Mouse (Mus musculus) cerebral cortex, adult 2 months (tissue): ENCODE results near the gene Nkapd1.

ENCODE experiments used
- WGBS: fragments of 180-500 bp; shearing (Covaris S2); methylation state at CpG from one replicate; pipeline ENCODE4 v1.1.7; 2018; 5-methylcytosine and 5-hydroxymethylcytosine counted together

Gene Nkapd1

DNA sequence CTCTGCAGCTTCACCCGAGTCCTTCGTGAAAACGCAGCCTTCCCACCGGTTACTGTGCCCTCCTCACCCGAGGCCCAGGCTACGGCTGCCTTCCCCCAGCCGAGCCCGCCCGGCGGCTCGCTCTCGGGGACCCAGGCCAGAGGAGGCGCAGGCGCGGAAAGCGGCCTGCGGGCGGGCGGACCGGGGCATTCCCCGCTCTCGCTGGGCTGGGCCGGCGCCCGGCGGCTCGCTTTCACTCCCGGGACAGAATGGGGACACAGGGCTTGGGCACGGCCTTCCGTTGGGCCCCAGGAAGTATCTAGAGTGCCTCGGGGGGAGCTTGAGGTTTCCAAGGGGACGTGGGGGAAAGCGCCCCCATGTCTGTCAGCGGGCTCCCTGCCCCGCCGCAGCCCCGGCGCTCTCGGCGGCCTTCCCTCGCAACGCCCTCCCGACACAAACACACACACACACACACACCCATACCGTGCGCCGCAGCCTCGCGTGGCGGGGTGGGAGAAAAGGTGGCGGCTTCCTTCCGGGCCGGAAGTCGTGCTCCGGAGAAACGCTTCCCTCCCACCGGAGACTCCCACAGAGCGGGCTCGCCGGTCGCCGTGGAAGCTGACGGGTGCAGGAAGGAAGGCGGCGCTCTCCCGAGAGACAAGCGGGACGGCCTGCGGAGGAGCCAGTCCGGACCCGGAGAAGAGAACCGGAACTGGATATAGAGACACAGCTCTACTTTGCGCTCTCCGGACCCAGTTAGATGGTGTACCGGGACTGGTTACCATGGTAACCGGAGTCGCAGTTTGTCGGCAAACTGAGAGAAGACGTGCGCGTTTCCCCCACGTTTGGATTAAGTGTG lies at the start of gene Nkapd1, which contains the start of gene Pih1d2:
Gene Nkapd1, minus strand, starts transcription at position 699 of the 838 bp plus-strand sequence.
Gene Pih1d2, plus strand, starts transcription at position 556 of the 838 bp plus-strand sequence.
- WGBS = under 1% methylated on average over 81 of the region's 81 CpGs

DNA sequence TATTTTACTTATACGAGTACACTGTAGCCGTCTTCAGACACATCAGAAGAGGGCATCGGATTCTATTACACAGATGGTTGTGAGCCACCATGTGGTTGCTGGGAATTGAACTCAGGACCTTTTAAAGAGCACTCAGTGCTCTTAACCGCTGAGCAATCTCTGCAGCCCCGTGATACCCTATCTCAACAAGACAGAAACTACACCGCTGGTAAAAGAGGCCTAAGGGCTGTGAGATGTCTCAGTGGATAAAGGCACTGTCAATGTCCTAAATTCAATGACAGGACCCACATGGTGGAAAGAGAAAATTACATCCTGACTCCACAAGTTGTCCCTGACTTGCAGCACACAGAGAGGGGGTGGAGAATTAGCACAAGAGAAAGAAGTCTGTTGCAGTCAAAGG lies 49.2 kb upstream of the Nkapd1 start:
- WGBS = 87% methylated on average over 6 of the region's 6 CpGs

DNA sequence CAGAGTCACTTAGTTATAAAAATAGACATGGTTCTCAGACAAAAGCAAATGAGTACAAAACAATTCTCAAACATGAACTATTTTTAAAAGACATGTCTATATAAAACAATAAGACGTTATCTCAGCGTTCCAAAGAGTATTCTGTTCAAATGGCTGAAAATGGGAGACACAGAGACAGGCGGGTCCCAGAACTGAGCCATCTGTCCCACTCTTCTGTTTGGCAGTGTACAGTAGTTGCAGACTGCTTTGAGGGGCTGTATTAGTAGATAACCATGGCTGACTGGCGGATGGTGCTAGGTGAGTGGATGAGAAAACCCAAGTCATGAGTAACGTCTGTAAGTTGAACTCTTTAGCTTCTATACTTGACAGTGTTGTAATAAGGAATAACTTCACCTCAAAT lies 47.6 kb upstream of the Nkapd1 start:
- WGBS = 52% methylated on average over 5 of the region's 5 CpGs

DNA sequence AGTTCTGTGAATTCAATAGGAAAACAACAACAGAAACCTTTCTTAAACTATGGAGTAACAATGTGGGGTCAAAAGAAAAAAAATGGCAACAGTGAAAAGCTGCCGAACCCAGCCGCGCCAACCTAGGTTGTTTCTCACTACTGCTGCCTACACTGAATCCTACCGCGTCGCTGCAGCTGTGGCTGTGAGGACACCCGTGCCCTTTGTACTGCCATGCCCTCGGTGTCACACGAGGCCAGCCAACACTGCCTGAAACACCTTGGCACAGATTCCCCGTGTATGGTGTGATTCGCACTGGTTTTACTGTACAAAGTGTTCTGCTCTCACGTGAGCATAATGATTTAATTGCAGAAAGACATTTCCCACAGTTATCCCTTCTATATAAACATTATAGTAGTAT lies 43.2 kb upstream of the Nkapd1 start:
- WGBS = 5% methylated on average over 12 of the region's 12 CpGs

DNA sequence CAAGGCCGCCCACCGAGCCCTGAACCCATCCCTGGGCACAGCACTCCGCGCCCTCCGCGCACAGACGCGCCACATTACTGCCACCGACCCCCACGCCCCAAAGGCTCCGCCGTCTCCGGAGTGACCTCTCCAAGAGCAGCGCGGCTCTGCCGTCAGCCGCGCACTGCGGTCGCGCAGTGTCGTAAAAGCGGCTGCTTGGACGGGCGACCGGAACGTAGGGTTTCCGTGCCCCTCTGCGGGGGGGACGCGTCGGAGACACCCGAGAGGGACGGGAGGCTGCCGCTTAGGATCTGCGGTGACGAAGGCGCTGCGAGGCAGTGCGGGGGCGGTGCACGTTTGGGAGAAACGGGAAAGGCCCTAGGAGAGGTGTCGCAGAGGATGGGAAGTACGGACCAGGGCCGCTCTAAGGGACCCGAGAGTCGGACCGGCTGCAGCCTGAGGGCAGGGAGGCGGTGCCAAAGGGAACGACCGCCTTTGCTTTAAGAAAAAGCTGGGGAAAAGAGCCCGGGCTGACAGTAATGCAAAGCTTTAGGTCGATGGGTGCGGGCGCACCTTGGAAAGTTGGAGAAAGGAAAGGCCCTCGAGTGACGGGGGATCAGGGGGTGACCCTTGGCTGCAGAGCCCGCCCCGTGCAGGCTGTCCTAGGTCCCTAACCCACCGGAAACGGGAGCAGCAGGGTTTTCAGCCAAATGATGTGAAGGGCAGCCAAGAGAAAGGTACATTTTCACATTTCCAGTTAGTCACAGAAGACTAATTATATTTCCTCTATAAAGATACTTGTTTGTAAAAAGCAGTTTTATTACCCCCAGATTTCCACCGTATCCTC lies 42.3 kb upstream of the Nkapd1 start, which contains the start of gene Dlat:
Gene Dlat, minus strand, starts transcription at position 389 of the 826 bp plus-strand sequence.
- WGBS = under 1% methylated on average over 63 of the region's 63 CpGs

DNA sequence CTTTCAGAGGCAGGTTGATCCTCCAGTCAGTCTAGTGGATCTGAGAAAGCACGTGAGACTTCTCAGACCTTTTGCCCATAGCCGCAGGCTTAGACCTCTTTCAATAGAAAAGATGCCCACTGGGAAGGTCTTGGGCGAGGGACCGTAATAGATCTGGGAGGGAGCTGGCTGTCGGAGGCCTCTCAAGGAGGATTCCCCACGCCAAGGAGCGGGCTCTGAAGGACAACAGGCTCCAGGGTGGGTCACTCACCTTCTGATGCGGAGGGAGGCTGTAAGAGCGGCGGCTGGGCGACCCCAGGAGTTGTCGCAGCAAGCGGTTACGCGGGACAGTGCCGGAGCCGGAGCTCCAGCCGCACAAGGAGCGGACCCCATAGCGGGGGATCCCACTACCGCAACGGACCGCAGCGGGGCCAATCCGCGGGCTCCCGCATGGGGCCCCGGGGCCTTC lies 41.7 kb upstream of the Nkapd1 start:
- WGBS = under 1% methylated on average over 28 of the region's 28 CpGs

DNA sequence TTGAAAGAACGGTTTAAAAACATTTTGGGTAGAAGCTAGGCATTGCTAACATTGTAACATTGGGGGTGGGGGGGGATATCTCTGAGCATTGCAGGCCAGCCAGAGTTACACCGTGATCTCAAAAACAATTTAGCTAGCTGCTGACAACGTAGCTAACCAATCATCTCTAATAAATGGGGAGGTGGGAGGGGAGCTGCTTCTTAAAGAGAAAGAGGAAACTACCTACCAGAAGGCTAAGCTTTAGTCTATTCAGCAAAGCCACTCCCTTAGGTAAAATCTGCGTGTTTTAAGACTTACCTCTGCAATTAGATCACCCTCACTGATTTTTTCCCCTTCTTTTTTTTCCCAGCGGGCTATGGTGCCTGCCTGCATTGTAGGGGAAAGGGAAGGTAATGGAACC lies 41.1 kb upstream of the Nkapd1 start:
- 16% methylated on average over 5 of the region's 5 CpGs for WGBS

DNA sequence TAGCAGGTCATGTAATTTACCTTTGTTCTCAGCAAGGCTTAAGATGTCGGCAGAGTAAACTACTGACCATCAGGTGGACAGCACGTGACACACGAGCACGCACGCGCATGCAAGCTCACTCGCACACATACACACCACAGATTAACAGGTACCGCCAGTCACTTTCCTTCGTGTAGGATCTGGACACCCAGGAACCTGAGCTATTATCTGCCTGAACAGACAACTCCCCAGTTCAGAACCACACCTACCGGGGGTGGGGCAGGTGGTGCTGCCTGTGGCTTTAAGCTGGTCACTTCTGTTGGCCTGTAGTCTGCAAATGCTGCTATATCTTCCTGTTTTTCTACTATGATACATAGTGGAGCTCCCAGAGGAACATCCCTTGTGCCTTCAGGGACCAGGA lies 33.2 kb upstream of the Nkapd1 start:
- 98% methylated on average over 10 of the region's 10 CpGs for WGBS

DNA sequence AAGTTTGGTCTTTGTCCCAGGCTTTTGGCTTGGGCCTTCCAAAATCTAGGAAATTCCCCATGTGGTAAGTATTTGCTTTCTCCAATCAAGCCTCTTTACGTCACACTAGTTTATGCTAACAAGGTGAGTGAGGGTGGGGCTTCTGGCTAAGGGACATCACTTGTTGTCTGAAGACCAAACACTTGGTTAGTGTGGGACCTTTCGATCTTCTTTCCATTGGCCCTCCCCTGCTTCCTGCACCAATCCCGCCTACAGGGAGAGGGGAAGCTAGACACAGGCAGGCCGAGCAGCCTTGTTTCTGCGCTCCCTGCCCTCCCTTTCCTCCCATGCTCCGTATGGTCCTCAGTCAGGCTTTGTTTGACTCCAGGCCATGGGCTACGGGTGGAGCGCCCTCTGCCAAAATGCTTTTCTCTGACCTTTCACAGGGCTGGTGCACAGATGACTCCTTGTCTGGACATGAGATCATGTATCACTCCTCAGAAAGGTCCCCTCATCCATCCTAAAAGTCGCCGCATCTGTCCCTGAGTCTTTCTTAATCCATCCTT lies 29.6 kb upstream of the Nkapd1 start:
- WGBS = 83% methylated on average over 10 of the region's 10 CpGs

DNA sequence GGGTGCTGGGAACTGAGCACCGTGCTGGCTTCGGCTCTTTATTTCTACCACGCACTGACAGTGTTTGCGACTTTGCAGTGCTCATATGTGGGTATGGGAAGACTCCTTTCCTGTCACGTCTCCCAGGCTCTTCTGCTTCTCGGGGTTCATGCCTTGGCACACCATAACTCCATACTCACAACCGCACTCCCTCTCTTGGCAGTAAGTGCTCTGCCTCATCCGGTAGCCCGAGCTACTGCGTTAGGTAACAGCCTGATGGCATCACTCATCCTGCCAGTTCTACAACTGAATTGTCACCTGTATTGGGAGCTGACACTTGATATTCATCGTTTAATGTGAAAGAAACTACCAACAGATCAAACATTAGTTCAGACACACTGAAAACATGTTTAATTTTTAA lies 17.0 kb upstream of the Nkapd1 start:
- 88% methylated on average over 11 of the region's 11 CpGs for WGBS

DNA sequence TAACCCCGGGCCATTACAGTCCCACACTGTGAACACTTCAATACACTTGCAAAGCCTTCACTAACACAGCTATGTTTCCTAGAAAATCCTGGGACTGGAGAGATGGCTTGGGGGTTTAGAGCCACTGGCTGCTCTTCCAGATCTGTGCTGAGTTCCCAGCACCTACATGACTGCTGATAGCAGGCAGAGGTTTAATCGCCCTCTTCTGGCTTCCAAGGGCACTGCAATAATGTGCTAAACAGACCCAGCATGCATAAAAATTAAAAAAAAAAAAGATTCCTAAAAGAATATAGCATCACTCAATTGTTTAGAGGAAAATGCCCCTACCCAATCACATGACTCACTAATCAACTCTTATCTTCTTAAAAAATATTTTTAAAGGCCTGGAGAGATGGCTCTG lies 15.8 kb upstream of the Nkapd1 start:
- WGBS = 57% methylated on average over 2 of the region's 2 CpGs

DNA sequence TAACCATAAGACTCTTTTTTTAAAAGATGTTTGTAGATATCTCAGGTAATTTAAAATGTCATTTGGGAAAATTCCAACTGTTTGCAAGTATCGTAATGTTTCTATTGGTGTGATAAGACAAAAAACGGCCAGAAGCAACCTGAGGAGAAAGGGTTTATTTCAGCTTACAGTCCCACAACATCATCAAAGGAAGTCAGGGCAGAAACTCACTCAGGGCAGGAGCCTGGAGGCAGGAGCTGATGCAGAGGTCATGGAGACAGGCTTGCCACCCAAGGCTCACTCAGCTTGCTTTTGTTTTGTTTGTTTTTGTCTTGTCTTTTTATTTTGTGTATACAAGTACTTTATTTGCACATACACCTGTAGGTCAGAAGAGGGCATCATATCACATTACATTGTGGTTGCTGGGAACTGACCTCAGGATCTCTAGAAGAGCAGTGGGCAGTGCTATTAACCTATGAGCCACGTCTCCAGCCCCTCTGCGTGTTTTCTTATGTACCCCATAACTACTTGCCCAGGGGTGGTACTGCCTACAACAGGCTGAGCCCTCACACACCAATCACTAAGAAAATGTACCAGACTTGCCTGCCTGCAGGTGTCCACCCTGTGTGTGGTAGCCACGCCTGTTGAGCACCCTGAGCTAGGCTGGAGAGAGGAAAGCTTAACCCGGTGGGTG lies 14.9 kb upstream of the Nkapd1 start:
- WGBS = 92% methylated on average over 6 of the region's 6 CpGs

DNA sequence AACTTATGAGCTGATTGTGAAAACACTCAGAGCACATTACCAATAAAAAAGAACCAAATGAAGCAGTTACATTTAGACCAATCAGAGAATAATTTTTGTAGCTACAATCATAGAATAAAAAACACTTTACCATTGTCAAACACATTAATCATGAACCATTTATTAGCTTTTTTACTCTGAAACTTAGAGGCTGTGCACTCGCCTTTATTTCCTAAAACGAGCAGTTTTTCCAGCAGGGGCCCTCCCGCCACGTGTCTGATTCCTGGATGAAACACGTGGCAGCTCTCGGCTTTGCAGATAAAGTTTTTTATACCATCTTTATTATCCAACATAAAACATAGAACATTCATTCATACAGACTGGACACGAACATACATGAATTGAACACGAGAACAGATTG lies 13.6 kb upstream of the Nkapd1 start:
- WGBS = 88% methylated on average over 6 of the region's 8 CpGs

DNA sequence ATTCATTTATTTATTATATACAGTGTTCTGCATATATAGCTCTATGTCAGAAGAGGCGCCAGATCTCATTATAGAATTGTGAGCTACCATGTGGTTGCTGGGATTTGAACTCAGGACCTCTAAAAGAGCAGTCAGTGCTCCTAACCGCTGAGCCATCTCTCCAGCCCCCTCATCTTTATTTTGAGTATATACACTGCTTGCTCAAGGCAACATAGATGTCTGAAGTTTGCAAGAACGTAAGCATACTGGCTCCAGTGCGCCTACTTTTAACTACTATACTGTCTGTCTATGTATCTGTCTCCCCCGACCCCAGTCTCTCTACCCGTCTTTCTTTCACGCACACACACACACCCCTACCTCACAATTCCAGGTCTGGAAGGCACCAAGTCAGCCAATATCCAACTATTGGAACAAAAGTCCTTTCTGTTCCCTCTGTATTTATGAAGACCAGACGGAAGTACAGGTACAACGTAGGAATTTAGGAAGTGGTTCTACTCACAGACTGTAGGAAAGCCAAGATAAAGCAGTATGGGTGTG lies 598 bp upstream of the Nkapd1 start:
- WGBS = 54% methylated on average over 9 of the region's 9 CpGs

DNA sequence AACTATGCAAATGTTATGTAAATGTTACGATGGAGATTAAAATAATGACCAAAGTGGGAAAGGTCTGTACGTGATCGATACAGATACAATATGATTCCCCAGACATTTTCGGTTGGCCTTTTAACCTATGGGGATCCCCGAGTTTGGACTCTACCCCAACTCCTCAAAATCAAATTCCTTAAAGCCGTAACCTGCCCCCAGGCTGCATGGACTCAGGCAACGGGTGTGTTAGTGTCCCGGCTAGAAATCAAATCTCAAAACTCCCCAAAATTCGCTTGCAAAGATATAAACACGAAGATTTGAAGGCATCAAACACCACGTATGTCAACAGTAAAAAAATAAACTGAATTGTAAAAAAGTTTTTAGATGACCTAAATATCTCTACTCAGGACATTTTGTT lies 1.1 kb downstream of the Nkapd1 start:
- WGBS = 28% methylated on average over 11 of the region's 11 CpGs

DNA sequence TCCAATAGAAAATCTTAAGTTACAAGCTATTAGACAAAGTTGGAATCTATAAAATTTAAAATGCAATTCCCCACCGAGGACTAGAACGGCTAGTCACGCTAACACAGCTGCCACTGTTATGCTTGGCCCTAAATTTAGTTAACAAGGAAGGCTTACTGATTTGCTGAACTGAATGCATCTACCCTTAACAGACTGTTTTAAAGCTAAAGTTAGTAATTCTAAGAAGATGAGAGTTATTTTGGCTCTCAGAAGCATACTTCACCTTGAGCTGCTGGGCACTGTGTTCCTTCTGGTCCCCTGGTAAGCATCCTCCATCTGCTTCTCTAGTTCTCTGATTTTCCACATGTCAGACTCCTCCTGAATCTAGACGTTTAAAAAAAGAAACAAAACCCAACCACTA lies 5.1 kb downstream of the Nkapd1 start:
- 46% methylated on average over 4 of the region's 4 CpGs for WGBS

DNA sequence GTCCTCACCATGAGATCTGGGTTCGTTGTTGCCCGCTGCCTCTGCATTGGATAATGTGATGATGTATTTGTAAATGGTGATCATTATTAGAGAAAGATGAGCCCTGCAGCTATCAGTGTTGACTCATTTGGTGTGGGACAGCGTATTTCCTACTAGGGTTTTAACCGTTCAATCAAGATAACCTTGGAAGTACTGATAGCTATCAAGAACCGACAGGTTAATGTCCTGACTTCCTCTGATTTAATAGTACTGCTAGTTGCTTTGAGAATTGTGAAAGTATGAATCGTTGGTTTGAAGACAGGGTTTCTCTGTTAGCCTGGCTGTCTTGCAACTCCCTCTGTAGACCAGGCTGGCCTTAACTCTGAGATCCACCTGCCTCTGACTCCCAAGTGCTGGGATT lies 12.9 kb downstream of the Nkapd1 start:
- WGBS = 3% methylated on average over 6 of the region's 6 CpGs

DNA sequence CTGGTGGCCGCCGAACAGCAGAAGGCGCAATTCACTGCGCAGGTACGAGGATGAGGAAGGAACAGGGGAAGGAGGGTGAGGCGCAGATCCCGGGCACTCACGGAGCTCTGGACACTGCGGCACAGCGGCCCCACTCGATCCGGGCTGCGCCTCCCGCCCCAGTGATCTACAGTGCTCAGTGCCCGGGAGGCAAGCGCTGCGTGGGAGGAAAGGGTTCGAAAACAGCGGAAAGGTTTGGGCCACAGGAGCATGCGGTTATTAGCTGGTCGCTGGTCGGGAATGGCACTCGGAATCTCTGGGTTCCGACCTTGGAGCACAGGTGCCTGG lies 13.3 kb downstream of the Nkapd1 start:
- under 1% methylated on average over 24 of the region's 24 CpGs for WGBS

DNA sequence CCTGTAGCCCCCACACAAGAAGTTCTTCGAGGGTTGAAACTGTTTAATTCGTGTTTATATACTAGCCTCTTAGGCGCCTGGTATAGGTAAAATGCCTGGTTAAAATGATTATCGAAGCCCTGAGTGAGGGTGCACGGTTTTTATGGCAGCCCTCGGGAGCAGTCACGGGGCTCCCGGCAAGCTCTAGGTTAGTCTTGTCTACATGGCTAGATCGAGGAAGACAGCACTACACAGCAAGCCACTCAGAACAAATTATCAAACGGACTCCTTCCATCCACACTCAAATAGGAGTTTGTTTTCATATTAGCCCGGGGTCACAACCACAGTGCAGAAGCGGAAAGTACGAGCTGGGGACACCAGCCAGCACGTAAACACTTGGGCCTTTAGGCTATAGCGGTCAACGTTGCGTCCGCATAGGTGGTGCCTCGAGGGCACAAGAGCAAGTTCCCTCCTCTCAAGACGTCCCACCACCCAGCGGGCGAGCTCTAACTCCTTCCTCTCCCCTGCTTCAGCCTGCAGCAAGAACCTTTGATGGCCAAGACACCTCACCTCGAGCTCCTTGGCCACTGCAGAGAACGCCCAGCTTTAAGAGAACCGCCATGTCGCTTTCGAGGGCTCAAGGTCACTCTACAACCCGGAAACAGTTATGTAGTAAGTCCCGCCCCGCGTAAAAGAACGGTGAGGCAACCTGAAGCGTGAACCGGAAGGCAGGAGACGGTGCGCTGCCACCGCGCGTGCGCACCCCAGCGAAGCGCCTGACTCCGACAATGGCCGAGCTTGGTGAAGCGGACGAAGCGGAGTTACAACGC lies 13.9 kb downstream of the Nkapd1 start, which contains the start of the genes Sdhd and Timm8b:
Gene Sdhd, minus strand, starts transcription at position 624 of the 809 bp plus-strand sequence.
Gene Timm8b, plus strand, starts transcription at position 722 of the 809 bp plus-strand sequence.
- under 1% methylated on average over 48 of the region's 48 CpGs for WGBS

DNA sequence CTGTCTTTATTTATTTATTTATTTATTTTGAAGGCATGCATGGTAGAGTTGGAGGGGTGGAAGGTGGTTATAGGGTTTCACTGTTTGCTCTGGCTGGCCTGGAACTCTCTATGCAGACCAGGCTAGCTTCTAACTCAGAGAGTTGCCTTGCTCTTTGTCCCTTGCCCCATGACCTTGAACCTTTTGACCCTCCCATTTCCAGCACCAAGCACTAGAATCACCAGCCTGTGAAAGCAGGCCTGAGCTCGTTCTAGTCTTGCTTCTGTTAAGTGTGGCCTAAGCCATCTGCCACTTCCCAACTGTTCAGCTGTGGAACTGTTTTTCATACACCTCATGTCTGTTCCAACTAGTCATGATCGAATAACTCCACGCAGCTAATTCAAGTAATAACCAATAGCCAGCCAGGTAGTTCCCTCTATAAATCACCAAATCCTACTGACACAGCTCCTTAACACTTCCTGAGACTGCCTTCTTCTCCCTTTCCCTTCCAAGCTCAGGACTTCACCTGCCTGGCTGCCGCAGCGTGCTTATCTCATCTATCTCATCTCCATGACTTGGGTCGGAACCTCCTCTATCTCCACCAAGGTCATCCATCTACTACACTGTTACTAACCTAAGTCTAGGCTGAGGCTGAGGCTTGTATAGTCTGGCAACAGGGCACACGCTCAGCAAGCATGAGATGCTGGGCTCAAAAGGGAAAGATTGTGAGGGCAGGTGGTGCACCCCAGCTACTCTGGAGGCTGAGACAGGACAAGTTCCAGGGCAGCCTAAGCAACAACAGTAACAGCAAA lies 15.0 kb downstream of the Nkapd1 start:
- 78% methylated on average over 7 of the region's 7 CpGs for WGBS
